9 mouse cellular contexts compared by ENCODE assay signal in the genomic region with DNA sequence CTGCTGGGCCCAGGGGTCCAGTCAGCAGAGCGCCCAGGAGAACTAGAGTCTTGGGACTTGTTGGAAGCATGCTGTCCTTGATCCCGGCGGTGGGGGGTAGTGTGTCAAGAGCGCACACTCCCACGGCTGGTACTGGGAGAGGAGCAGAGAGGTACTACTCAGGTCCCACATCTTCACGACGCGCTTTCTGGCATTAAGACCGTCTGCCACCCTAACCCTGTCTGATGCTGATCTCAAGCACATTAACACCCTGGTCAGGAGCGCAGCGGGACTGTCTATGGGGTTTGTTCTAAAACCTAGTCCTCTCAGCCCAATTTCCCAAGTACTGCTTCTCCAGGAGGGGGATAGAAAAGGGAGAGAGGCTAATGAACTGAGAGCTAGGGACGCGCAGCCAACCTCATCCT. TPM values are rescaled to one million over a fixed set of nuclear protein-coding genes. Genes with fewer than 3 reads are reported as not detected.
DNase-seq lines count a peak whose midpoint lies in the region; ATAC-seq lines count a peak whose summit lies in the region.
"Had no signal": no experiment of that assay in that cellular context is flagged by ENCODE, and none has a peak within 500 bp of the region (broad histone marks: within the 10 kb centered on the region; RNA-seq: fewer than 3 reads in every experiment).

A gene (minus strand): TSS at position 354 of the 404 bp plus-strand sequence.

- peaks cover 98% of the 10 kb centered on the region for H3K27me3 ChIP-seq in heart, embryonic 12.5 days (replicated peaks)
- H3K27me3 ChIP-seq in hindbrain, embryonic 12.5 days: peaks cover 99% of the 10 kb centered on the region
- peaks cover 85% of the 10 kb centered on the region for H3K27me3 ChIP-seq in midbrain, embryonic 11.5 days (ENCODE audit: control insufficient read depth, insufficient read depth, low read length)

- H3K4me1 ChIP-seq in heart, embryonic 12.5 days (replicated peaks): peaks cover 40% of the 10 kb centered on the region
- H3K4me1 ChIP-seq in hindbrain, embryonic 12.5 days: peaks cover 37% of the 10 kb centered on the region
- H3K4me1 ChIP-seq in midbrain, embryonic 11.5 days (ENCODE audit: control insufficient read depth, insufficient read depth, low read length): peaks cover 21% of the 10 kb centered on the region

- peak within 1 kb of the TSS; percentile 65 for H3K4me2 ChIP-seq in heart, embryonic 12.5 days
- peak within 1 kb of the TSS; percentile 43 for H3K4me2 ChIP-seq in hindbrain, embryonic 12.5 days (replicated peaks)
- H3K4me2 ChIP-seq in midbrain, embryonic 11.5 days: peak within 1 kb of the TSS; percentile 31

- 2% methylated on average over 13 of the region's 13 CpGs for WGBS in heart, embryonic 12.5 days
- 3% methylated on average over 13 of the region's 13 CpGs for WGBS in hindbrain, embryonic 12.5 days
- under 1% methylated on average over 13 of the region's 13 CpGs for WGBS in midbrain, embryonic 11.5 days

- no peaks in the 10 kb centered on the region for H3K36me3 ChIP-seq in heart, embryonic 12.5 days
- no peaks in the 10 kb centered on the region for H3K36me3 ChIP-seq in hindbrain, embryonic 12.5 days
- no peaks in the 10 kb centered on the region for H3K36me3 ChIP-seq in midbrain, embryonic 11.5 days (ENCODE audit: control insufficient read depth, insufficient read depth, low read length)

- DNase-seq in heart, adult 9 months (ENCODE audit: low spot score in 2 of 2): no peak
- DNase-seq in ZHBTc4 (ENCODE audit: low read depth, low spot score): peak; percentile 26
- peak; percentile 95 for DNase-seq in midbrain, embryonic 11.5 days (ENCODE audit: low spot score, missing footprints)
- DNase-seq in left cerebral cortex, adult 8-10 months (ENCODE audit: low spot score in 2 of 2): no peak
- DNase-seq in adipocyte (ENCODE audit: low spot score): no peak
- DNase-seq in left cerebral cortex, adult 18-20 months (ENCODE audit: low spot score in 2 of 2): no peak
- DNase-seq: gastrocnemius, postnatal 25 days had no signal

- no peak within 1 kb of the TSS for H3K9ac ChIP-seq in heart, embryonic 12.5 days
- no peak within 1 kb of the TSS for H3K9ac ChIP-seq in hindbrain, embryonic 12.5 days
- H3K9ac ChIP-seq in midbrain, embryonic 11.5 days (ENCODE audit: low read length): no peak within 1 kb of the TSS

- ATAC-seq in heart, embryonic 12.5 days (ENCODE audit: insufficient number of reproducible peaks, low FRiP score): no peak
- ATAC-seq in hindbrain, embryonic 12.5 days (ENCODE audit: low FRiP score): no peak
- ATAC-seq in midbrain, embryonic 11.5 days (ENCODE audit: low FRiP score): no peak

- H3K27ac ChIP-seq in heart, embryonic 12.5 days (ENCODE audit: poor library complexity, severe bottlenecking): no peak within 1 kb of the TSS
- no peak within 1 kb of the TSS for H3K27ac ChIP-seq in hindbrain, embryonic 12.5 days
- no peak within 1 kb of the TSS for H3K27ac ChIP-seq in midbrain, embryonic 11.5 days (ENCODE audit: low read depth, low read length)

- H3K9me3 ChIP-seq in heart, embryonic 12.5 days (replicated peaks): no peaks in the 10 kb centered on the region
- no peaks in the 10 kb centered on the region for H3K9me3 ChIP-seq in hindbrain, embryonic 12.5 days (replicated peaks)
- no peaks in the 10 kb centered on the region for H3K9me3 ChIP-seq in midbrain, embryonic 11.5 days (ENCODE audit: control insufficient read depth, low read length)

- H3K4me3 ChIP-seq in heart, embryonic 12.5 days: peak within 1 kb of the TSS; percentile 36
- H3K4me3 ChIP-seq in hindbrain, embryonic 12.5 days: peak within 1 kb of the TSS; percentile 23
- peak within 1 kb of the TSS; percentile 21 for H3K4me3 ChIP-seq in midbrain, embryonic 11.5 days (ENCODE audit: low read depth, low read length)

RNA-seq across cellular contexts. Expression of the gene that starts here (rescaled TPM):
- polyA plus RNA-seq in heart, embryonic 12.5 days (2016; fragmentation: Nextera tagmentation; extraction: Ambion mirVana): 0.13 TPM in 2 replicates
- polyA plus RNA-seq in hindbrain, embryonic 12.5 days (2016; fragmentation: Nextera tagmentation; extraction: Ambion mirVana): not detected in 2 replicates
- 0.03 TPM in 1 of 2 replicates, not detected in the other for polyA plus RNA-seq in midbrain, embryonic 11.5 days (2014; fragmentation: Nextera tagmentation; extraction: Ambion mirVana)
- under 1 TPM in 1 of 4 experiments, not detected in 3; 0.09 TPM for total RNA-seq in left cerebral cortex, adult 8-10 months (2022)
- not detected for total RNA-seq in left cerebral cortex, adult 18-20 months (2021)

Comparison
In these comparisons a context has a peak if more than half of its experiments do, and no peak if none do; other contexts are left out.
1. Peak in DNase-seq, H3K4me3 ChIP-seq and H3K4me2 ChIP-seq in midbrain, embryonic 11.5 days; RNA of the gene not detected or under 1 TPM.